Mouse (Mus musculus) lung, adult 2 months (tissue): ENCODE measurements at regions not wholly inside any gene's neighbourhood (a gene's known extent, or its start where the extent isn't known, plus 50 kb on each side); places are given as distances from the start of the nearest gene placed in this dataset.

Experiments
- CTCF ChIP-seq: fragments of 200-500 bp; IDR thresholded peaks from 2 replicates; pipeline ENCODE4 v1.5.1; 2011; ENCODE audit warnings: mild to moderate bottlenecking, low read length, control low read depth; ENCODE audit not compliant: insufficient read depth
- POLR2A ChIP-seq: fragments of 200-500 bp; IDR thresholded peaks from 2 replicates; pipeline ENCODE4 v1.6.1; 2011; ENCODE audit warnings: low read depth, mild to moderate bottlenecking, control low read depth, low read length, borderline replicate concordance; ENCODE audit errors: extremely low read depth

DNA sequence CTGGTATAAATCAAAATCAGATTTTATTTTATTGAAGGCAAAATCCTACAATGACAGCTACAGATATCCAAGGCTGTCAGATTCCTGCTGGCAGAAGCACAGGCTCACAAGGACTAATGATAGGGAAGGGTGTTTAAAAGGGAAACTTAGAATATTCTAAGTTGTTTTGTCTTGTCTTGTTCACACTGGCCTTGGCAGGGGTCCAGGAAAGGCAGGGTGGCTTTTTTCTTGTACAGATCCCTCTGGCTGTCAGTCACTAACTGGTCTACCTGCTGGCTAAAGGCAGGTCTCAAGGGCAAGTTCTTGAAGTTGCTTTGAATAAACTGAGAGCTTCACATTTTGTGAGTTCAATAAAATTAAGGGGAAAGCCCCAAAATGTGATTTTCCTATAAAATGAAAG, 465.3 kb downstream of the Lrig3 start:
- TF ChIP-seq CTCF (no peak), POLR2A (no peak)
